Comparison of ENCODE assay signal across 9 mouse cellular contexts in genomic region chr2:94035428-94036331, GRCm38 (mm10). TPM values are rescaled to one million over a fixed set of nuclear protein-coding genes. Genes with fewer than 3 reads are reported as not detected.
A peak's percentile ranks its signal among the peaks of the same experiment; 100 is the strongest.
DNase-seq lines count a peak whose midpoint lies in the region; ATAC-seq and TF ChIP-seq lines count a peak whose summit lies in the region.
"Had no signal": no experiment of that assay in that cellular context is flagged by ENCODE, and none has a peak within 500 bp of the region (broad histone marks: within the 10 kb centered on the region; RNA-seq: fewer than 3 reads in every experiment).

No protein-coding gene starts in this region.

- H3K4me1 ChIP-seq in ES-E14 (ENCODE audit: control insufficient read depth in 2 of 2, insufficient read depth in 2 of 2, low read length in 2 of 2, poor library complexity in 1 of 2), result peaks cover under 1 to 2% of the 10 kb centered on the region in 2 experiments; a peak in 3 of 4 replicates
- no peaks in the 10 kb centered on the region for H3K4me1 ChIP-seq in embryonic facial prominence, embryonic 11.5 days (ENCODE audit: control insufficient read depth, insufficient read depth, low read length)

- peaks cover 4% of the 10 kb centered on the region; the same call in 1 of the 2 replicates for H3K36me3 ChIP-seq in ES-E14 (ENCODE audit: control insufficient read depth, insufficient read depth, low read length, poor library complexity, severe bottlenecking)
- no peaks in the 10 kb centered on the region for H3K36me3 ChIP-seq in embryonic facial prominence, embryonic 11.5 days (replicated peaks; ENCODE audit: control insufficient read depth, insufficient read depth, low read depth, low read length)

- H3K4me2 ChIP-seq in embryonic facial prominence, embryonic 11.5 days (ENCODE audit: low read depth, low read length), result no peak overlapping the region

- H3K9ac ChIP-seq in ES-E14 (ENCODE audit: insufficient read depth, low read depth, low read length, poor library complexity, severe bottlenecking), result no peak overlapping the region
- H3K9ac ChIP-seq in embryonic facial prominence, embryonic 11.5 days (replicated peaks; ENCODE audit: low read length), result no peak overlapping the region

- H3K27me3 ChIP-seq in embryonic facial prominence, embryonic 11.5 days (ENCODE audit: control insufficient read depth, insufficient read depth, low read length), result no peaks in the 10 kb centered on the region

- no peaks in the 10 kb centered on the region for H3K9me3 ChIP-seq in ES-E14 (ENCODE audit: control insufficient read depth, insufficient read depth, low read depth, low read length)
- no peaks in the 10 kb centered on the region for H3K9me3 ChIP-seq in embryonic facial prominence, embryonic 11.5 days (replicated peaks; ENCODE audit: control insufficient read depth, low read length)

- H3K27ac ChIP-seq in ES-E14 (ENCODE audit: insufficient read depth, low read depth, low read length, poor library complexity, severe bottlenecking), result no peak overlapping the region
- H3K27ac ChIP-seq in embryonic facial prominence, embryonic 11.5 days (replicated peaks; ENCODE audit: low read depth, low read length), result no peak overlapping the region

- in situ Hi-C loops in ES-E14 (cut with MboI; ENCODE audit: low sequenced_read_pairs in 2 of 2, unreplicated experiment in 2 of 2), result no loop called here

- peak; percentile 36 for DNase-seq in ES-E14 (ENCODE audit: low read depth, low spot score)
- DNase-seq in adrenal gland, postnatal 36 days, result peak; percentile 73
- DNase-seq in embryonic facial prominence, embryonic 11.5 days (ENCODE audit: low spot score), result peak; percentile 72
- peak; percentile 19 to 45 for DNase-seq in heart, adult 9 months (ENCODE audit: low spot score in 2 of 2)
- DNase-seq in layer of hippocampus, adult 8-10 months (ENCODE audit: low spot score in 2 of 2), result peak; percentile 75 to 91
- DNase-seq in lung, postnatal 25 days (ENCODE audit: low spot score), result peak; percentile 38
- DNase-seq in right cerebral cortex, postnatal 10 days (ENCODE audit: low spot score in 2 of 2), result peak; percentile 89 to 91
- peak; percentile 26 to 67 for DNase-seq in urinary bladder, postnatal 4 days (ENCODE audit: low spot score in 2 of 2)

- H3K4me3 ChIP-seq in ES-E14 (ENCODE audit: insufficient read depth in 1 of 2, low read depth in 1 of 2, low read length in 2 of 2, poor library complexity in 1 of 2, severe bottlenecking in 1 of 2), result no peak overlapping the region
- H3K4me3 ChIP-seq in embryonic facial prominence, embryonic 11.5 days (ENCODE audit: low read depth, low read length), result no peak overlapping the region

- 70% methylated on average over 9 of the region's 9 CpGs for WGBS in embryonic facial prominence, embryonic 11.5 days

- no peak for ATAC-seq in embryonic facial prominence, embryonic 11.5 days (replicated peaks; ENCODE audit: insufficient number of reproducible peaks, low FRiP score, low TSS enrichment, low read depth)

TF ChIP-seq in ES-E14, 5 proteins besides CTCF, POLR2A, EP300 and RAD21:
- TF ChIP-seq CHD2 (IDR thresholded peaks at IDR 0.05; ENCODE audit: low read depth, low read length) (no peak), HCFC1 (IDR thresholded peaks at IDR 0.05; ENCODE audit: borderline replicate concordance, insufficient read depth, low read length) (no peak), MAFK (IDR thresholded peaks at IDR 0.05; ENCODE audit: insufficient read depth, low read depth, low read length) (no peak), ZC3H11A (IDR thresholded peaks at IDR 0.05; ENCODE audit: borderline replicate concordance, low read depth, low read length) (peak; percentile 83; the same call in 1 of the 2 replicates)

RNA-seq across cellular contexts. Expression of gene Alkbh3, which starts 25.1 kb away (rescaled TPM):
- total RNA-seq in ES-E14 (2012; rRNA removed), result 41.5 and 50.2 TPM in 2 replicates
- total RNA-seq in adrenal gland, postnatal 36 days (2021), result 10 to 100 TPM; 38.6 to 53.1 TPM
- polyA plus RNA-seq in embryonic facial prominence, embryonic 11.5 days (2014; fragmentation: Nextera tagmentation; extraction: Ambion mirVana), result 50.2 and 53.5 TPM in 2 replicates
- total RNA-seq in layer of hippocampus, adult 8-10 months (2022), result 10 to 100 TPM; 20.7 to 31.5 (median 27.8) TPM

RNA-seq across cellular contexts. Expression of gene Gm27027, which starts 39.5 kb away (rescaled TPM):
- not detected in 2 replicates for total RNA-seq in ES-E14 (2012; rRNA removed)
- not detected for total RNA-seq in adrenal gland, postnatal 36 days (2021)
- not detected in 2 replicates for polyA plus RNA-seq in embryonic facial prominence, embryonic 11.5 days (2014; fragmentation: Nextera tagmentation; extraction: Ambion mirVana)
- total RNA-seq in layer of hippocampus, adult 8-10 months (2022), result not detected
- polyA plus RNA-seq: liver, embryonic 16.5 days had no signal

Comparison
In these comparisons a context has a peak if more than half of its experiments do, and no peak if none do; other contexts are left out.
1. DNase-seq: peak in every context shown above with its lines; median percentile 90 in right cerebral cortex, postnatal 10 days; 83 in layer of hippocampus, adult 8-10 months; 73 in adrenal gland, postnatal 36 days; 72 in embryonic facial prominence, embryonic 11.5 days; 46 in urinary bladder, postnatal 4 days; 38 in lung, postnatal 25 days; 36 in ES-E14; 32 in heart, adult 9 months.